Mouse (Mus musculus): ENCODE results near the gene Col4a3bp.

Gene Col4a3bp

GRCm38 (mm10) chr13:96541381-96541780, 1.0 kb upstream of the Col4a3bp start:
- DNase-seq (ENCODE audit: low spot score): no peak

- peak; percentile 35 for DNase-seq (ENCODE audit: low spot score)
These were observed 778 bp downstream of the Col4a3bp start for GRCm38 (mm10) chr13:96542901-96543891.

GRCm38 (mm10) chr13:96544506-96544905, 2.1 kb downstream of the Col4a3bp start:
- DNase-seq (ENCODE audit: low spot score): no peak

GRCm38 (mm10) chr13:96547250-96547649, 4.8 kb downstream of the Col4a3bp start:
- DNase-seq (ENCODE audit: low spot score): no peak

- no peak for DNase-seq (ENCODE audit: low spot score)
These were observed 5.5 kb downstream of the Col4a3bp start for GRCm38 (mm10) chr13:96547941-96548340.

- no peak for DNase-seq (ENCODE audit: low spot score)
These were observed 12.7 kb downstream of the Col4a3bp start for GRCm38 (mm10) chr13:96555099-96555498.

GRCm38 (mm10) chr13:96567977-96568376, 25.6 kb downstream of the Col4a3bp start:
- DNase-seq (ENCODE audit: low spot score): no peak

GRCm38 (mm10) chr13:96570313-96571015, 28.0 kb downstream of the Col4a3bp start:
- DNase-seq (ENCODE audit: low spot score): no peak

GRCm38 (mm10) chr13:96571016-96571361, 28.6 kb downstream of the Col4a3bp start:
- no peak for DNase-seq (ENCODE audit: low spot score)

GRCm38 (mm10) chr13:96574170-96574569, 31.8 kb downstream of the Col4a3bp start:
- DNase-seq (ENCODE audit: low spot score): no peak

- DNase-seq (ENCODE audit: low spot score): no peak
These were observed 36.7 kb downstream of the Col4a3bp start for GRCm38 (mm10) chr13:96579104-96579503.

- no peak for DNase-seq (ENCODE audit: low spot score)
These were observed 37.6 kb downstream of the Col4a3bp start for GRCm38 (mm10) chr13:96579979-96580378.

GRCm38 (mm10) chr13:96584201-96584600, 41.8 kb downstream of the Col4a3bp start:
- no peak for DNase-seq (ENCODE audit: low spot score)

GRCm38 (mm10) chr13:96586540-96586939, 44.1 kb downstream of the Col4a3bp start:
- DNase-seq (ENCODE audit: low spot score): no peak

GRCm38 (mm10) chr13:96588642-96589041, 46.2 kb downstream of the Col4a3bp start:
- no peak for DNase-seq (ENCODE audit: low spot score)

- no peak for DNase-seq (ENCODE audit: low spot score)
These were observed 51.2 kb downstream of the Col4a3bp start for GRCm38 (mm10) chr13:96593621-96594020.

GRCm38 (mm10) chr13:96594070-96594469, 51.7 kb downstream of the Col4a3bp start:
- DNase-seq (ENCODE audit: low spot score): no peak

- DNase-seq (ENCODE audit: low spot score): no peak
These were observed 56.8 kb downstream of the Col4a3bp start for GRCm38 (mm10) chr13:96599182-96599581.

- no peak for DNase-seq (ENCODE audit: low spot score)
These were observed 61.8 kb downstream of the Col4a3bp start for GRCm38 (mm10) chr13:96604242-96604641.

GRCm38 (mm10) chr13:96614615-96615014, 72.2 kb downstream of the Col4a3bp start:
- no peak for DNase-seq (ENCODE audit: low spot score)

- DNase-seq (ENCODE audit: low spot score): no peak
These were observed 78.5 kb downstream of the Col4a3bp start for GRCm38 (mm10) chr13:96620891-96621290.

- DNase-seq (ENCODE audit: low spot score): no peak
These were observed 88.0 kb downstream of the Col4a3bp start for GRCm38 (mm10) chr13:96630396-96630795.

- DNase-seq (ENCODE audit: low spot score): no peak
These were observed 101.8 kb downstream of the Col4a3bp start for GRCm38 (mm10) chr13:96644168-96644567.
